Mouse (Mus musculus): Measurements from ENCODE around the gene Sptssa.
"Not testable (repeated sequence)": the region's sequence is repeated elsewhere in the genome, so short reads cannot be mapped to it uniquely, and the experiment has no call there.

The Sptssa gene

GRCm38 (mm10) chr12:54656396-54657171 is at the start of gene Sptssa:
Sptssa (minus strand) TSS chr12:54656573.
- DNase-seq (ENCODE audit: low spot score): peak; percentile 96

GRCm38 (mm10) chr12:54699394-54699793 is 43.0 kb upstream of the Sptssa start:
- DNase-seq (ENCODE audit: low spot score): no peak

GRCm38 (mm10) chr12:54697791-54698250 is 41.4 kb upstream of the Sptssa start:
- no peak for DNase-seq (ENCODE audit: low spot score)

- no peak for DNase-seq (ENCODE audit: low spot score)
Measured at GRCm38 (mm10) chr12:54697003-54697597, 40.7 kb upstream of the Sptssa start.

- peak; percentile 94 for DNase-seq (ENCODE audit: low spot score)
Measured at GRCm38 (mm10) chr12:54696242-54697002, 40.0 kb upstream of the Sptssa start.

GRCm38 (mm10) chr12:54695511-54696241 is 39.3 kb upstream of the Sptssa start, which contains the start of gene Eapp:
Eapp (minus strand) TSS chr12:54695897.
- DNase-seq (ENCODE audit: low spot score): peak; percentile 95

- DNase-seq (ENCODE audit: low spot score): no peak
Measured at GRCm38 (mm10) chr12:54694847-54695510, 38.6 kb upstream of the Sptssa start.

GRCm38 (mm10) chr12:54689082-54689481 is 32.7 kb upstream of the Sptssa start:
- no peak for DNase-seq (ENCODE audit: low spot score)

GRCm38 (mm10) chr12:54683182-54683581 is 26.8 kb upstream of the Sptssa start:
- no peak for DNase-seq (ENCODE audit: low spot score)

GRCm38 (mm10) chr12:54676709-54677108 is 20.3 kb upstream of the Sptssa start:
- DNase-seq (ENCODE audit: low spot score): no peak

GRCm38 (mm10) chr12:54675396-54675795 is 19.0 kb upstream of the Sptssa start:
- DNase-seq (ENCODE audit: low spot score): no peak

GRCm38 (mm10) chr12:54671262-54671661 is 14.9 kb upstream of the Sptssa start:
- no peak for DNase-seq (ENCODE audit: low spot score)

GRCm38 (mm10) chr12:54668141-54668540 is 11.8 kb upstream of the Sptssa start:
- no peak for DNase-seq (ENCODE audit: low spot score)

- DNase-seq (ENCODE audit: low spot score): no peak
Measured at GRCm38 (mm10) chr12:54665526-54665925, 9.2 kb upstream of the Sptssa start.

GRCm38 (mm10) chr12:54661470-54661869 is 5.1 kb upstream of the Sptssa start:
- not testable (repeated sequence) for DNase-seq (ENCODE audit: low spot score)

- DNase-seq (ENCODE audit: low spot score): no peak
Measured at GRCm38 (mm10) chr12:54659901-54660300, 3.5 kb upstream of the Sptssa start.

GRCm38 (mm10) chr12:54658425-54659092 is 2.2 kb upstream of the Sptssa start:
- no peak for DNase-seq (ENCODE audit: low spot score)

- DNase-seq (ENCODE audit: low spot score): no peak
Measured at GRCm38 (mm10) chr12:54657951-54658350, 1.6 kb upstream of the Sptssa start.

- DNase-seq (ENCODE audit: low spot score): no peak
Measured at GRCm38 (mm10) chr12:54657226-54657625, 853 bp upstream of the Sptssa start.

GRCm38 (mm10) chr12:54656039-54656395 is 356 bp downstream of the Sptssa start:
- no peak for DNase-seq (ENCODE audit: low spot score)
